Mouse (Mus musculus) ES-Bruce4 (cell line): ENCODE results near the gene Cryl1. TPM values are rescaled to one million over a fixed set of nuclear protein-coding genes. Genes with fewer than 3 reads are reported as not detected.

Source experiments
- H3K27ac ChIP-seq: 2 replicates; pipeline ENCODE4 v1.5.1; 2012; ENCODE audit warnings: low read length, inconsistent platforms; ENCODE audit not compliant: insufficient read depth
- H3K27me3 ChIP-seq: 2 replicates; pipeline ENCODE4 v1.6.1; 2012; ENCODE audit warnings: mild to moderate bottlenecking, low read length, inconsistent platforms; ENCODE audit not compliant: control insufficient read depth, poor library complexity, insufficient read depth, severe bottlenecking
- H3K36me3 ChIP-seq: 2 replicates; pipeline ENCODE4 v1.6.1; 2012; ENCODE audit warnings: inconsistent platforms, mild to moderate bottlenecking, low read length, moderate library complexity; ENCODE audit not compliant: control insufficient read depth, poor library complexity, insufficient read depth, severe bottlenecking
- H3K4me1 ChIP-seq: one replicate; pipeline ENCODE4 v1.8.1; 2011; ENCODE audit warnings: low read length; ENCODE audit not compliant: control insufficient read depth, insufficient read depth
- H3K4me3 ChIP-seq: 2 replicates; pipeline ENCODE4 v1.5.1; 2011; ENCODE audit warnings: low read depth, mild to moderate bottlenecking, low read length
- H3K9ac ChIP-seq: 2 replicates; pipeline ENCODE4 v1.6.1; 2012; ENCODE audit warnings: low read depth, mild to moderate bottlenecking, inconsistent platforms; ENCODE audit not compliant: poor library complexity, severe bottlenecking
- H3K9me3 ChIP-seq: replicated peaks from 2 replicates; pipeline ENCODE4 v1.6.1; 2012; ENCODE audit warnings: mild to moderate bottlenecking, low read length, inconsistent platforms; ENCODE audit not compliant: control insufficient read depth, poor library complexity, insufficient read depth, severe bottlenecking
- CTCF ChIP-seq: IDR thresholded peaks from one replicate; pipeline ENCODE4 v1.8.1; 2011; ENCODE audit warnings: low read depth, low read length
- EP300 ChIP-seq: IDR thresholded peaks from 2 replicates; pipeline ENCODE4 v1.6.1; 2011; ENCODE audit warnings: low read depth, low read length; ENCODE audit not compliant: insufficient read depth
- POLR2A ChIP-seq: IDR thresholded peaks from one replicate; pipeline ENCODE4 v1.8.1; 2011; ENCODE audit warnings: low read length; ENCODE audit not compliant: insufficient read depth
- polyA plus RNA-seq: library from polyadenylated mRNA; stranded (reverse); fragments of >200 nt; gene quantifications from 2 replicates; pipeline ENCODE4 v1.2.4, GENCODE M21; 2011; ENCODE audit warnings: low read depth; ENCODE audit not compliant: missing spikeins, insufficient read depth, insufficient read length

Cryl1 gene
- polyA plus RNA-seq, 1 experiment: 10.5 TPM

DNA sequence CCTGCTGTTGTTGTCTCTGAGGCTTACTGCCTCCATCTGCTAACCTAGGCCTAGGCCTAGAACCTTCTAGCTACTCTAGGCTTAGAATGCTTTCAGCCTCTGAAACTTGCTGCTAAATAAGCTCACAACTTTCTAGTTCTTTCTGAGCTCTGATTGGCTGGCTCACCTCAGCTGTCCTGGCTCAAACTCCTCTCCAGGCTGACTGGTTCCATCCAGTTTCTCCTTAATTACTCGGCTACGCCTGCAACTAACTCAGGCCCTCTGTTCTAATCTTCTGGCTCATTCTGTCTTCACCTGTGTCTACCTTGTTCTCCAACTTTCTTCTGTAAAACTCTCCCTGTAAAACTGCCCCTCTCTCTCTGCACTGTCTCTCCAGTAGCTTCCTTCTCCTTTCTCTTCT lies 2.9 kb downstream of the Cryl1 start:
- H3K4me3 ChIP-seq: no peak overlapping the region
- no peaks in the 10 kb centered on the region for H3K4me1 ChIP-seq
- no peak overlapping the region for H3K9ac ChIP-seq
- no peaks in the 10 kb centered on the region; the same call in 1 of the 2 replicates for H3K27me3 ChIP-seq
- TF ChIP-seq EP300: no peak
- TF ChIP-seq POLR2A: no peak
- TF ChIP-seq CTCF: no peak
- no peak overlapping the region for H3K27ac ChIP-seq
- no peaks in the 10 kb centered on the region for H3K9me3 ChIP-seq
- H3K36me3 ChIP-seq: no peaks in the 10 kb centered on the region

DNA sequence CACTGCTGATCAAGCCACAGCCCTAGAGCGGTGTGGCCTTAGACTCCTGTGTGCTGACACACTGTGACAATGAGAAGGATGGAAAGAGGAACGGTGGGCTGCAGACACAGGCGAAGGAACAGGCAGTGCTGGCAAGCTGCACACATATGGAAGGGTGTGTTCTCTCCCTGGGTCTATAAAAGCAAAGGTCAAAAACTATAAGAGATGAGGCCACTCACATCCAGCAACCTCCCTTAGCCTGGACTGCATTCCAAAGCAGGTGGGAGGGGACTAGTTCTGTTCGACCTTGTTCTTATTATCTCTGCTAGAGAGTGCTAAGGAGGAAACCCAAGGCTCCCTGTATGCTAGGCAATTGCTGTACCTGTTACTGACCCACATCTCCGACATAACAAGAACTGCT lies 6.1 kb downstream of the Cryl1 start:
- no peaks in the 10 kb centered on the region for H3K4me1 ChIP-seq
- no peaks in the 10 kb centered on the region for H3K9me3 ChIP-seq
- H3K9ac ChIP-seq: no peak overlapping the region
- no peak overlapping the region for H3K27ac ChIP-seq
- no peaks in the 10 kb centered on the region for H3K27me3 ChIP-seq
- H3K4me3 ChIP-seq: no peak overlapping the region
- no peaks in the 10 kb centered on the region for H3K36me3 ChIP-seq
- TF ChIP-seq CTCF (no peak), EP300 (no peak), POLR2A (no peak)

DNA sequence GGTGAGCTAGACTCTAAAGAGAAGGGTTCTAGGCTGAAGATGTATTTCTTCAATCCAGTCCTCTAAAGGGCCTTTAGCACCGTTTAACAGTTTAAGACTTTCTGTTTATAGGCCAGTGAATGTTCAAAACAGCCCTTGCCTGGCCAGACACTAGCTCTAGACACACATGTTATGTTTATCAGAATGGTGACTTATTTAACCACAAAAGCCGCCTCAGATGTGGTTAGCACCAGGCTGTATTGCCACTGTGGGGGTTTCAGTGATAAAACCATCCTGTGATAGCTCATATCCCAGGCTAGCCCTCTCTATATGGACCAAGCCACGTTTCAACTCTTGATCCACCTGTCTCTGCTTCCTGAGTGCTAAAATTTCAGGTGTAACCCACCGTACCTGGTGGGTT lies 6.7 kb downstream of the Cryl1 start:
- no peaks in the 10 kb centered on the region for H3K36me3 ChIP-seq
- no peak overlapping the region for H3K4me3 ChIP-seq
- no peak overlapping the region for H3K27ac ChIP-seq
- H3K27me3 ChIP-seq: no peaks in the 10 kb centered on the region
- H3K9ac ChIP-seq: no peak overlapping the region
- H3K9me3 ChIP-seq: no peaks in the 10 kb centered on the region
- TF ChIP-seq EP300 (no peak), POLR2A (no peak), CTCF (no peak)
- H3K4me1 ChIP-seq: no peaks in the 10 kb centered on the region

- no peaks in the 10 kb centered on the region for H3K9me3 ChIP-seq
- H3K9ac ChIP-seq: no peak overlapping the region
- H3K4me1 ChIP-seq: no peaks in the 10 kb centered on the region
- H3K27ac ChIP-seq: no peak overlapping the region
- no peak for TF ChIP-seq POLR2A
- no peak for TF ChIP-seq CTCF
- no peak for TF ChIP-seq EP300
- H3K36me3 ChIP-seq: no peaks in the 10 kb centered on the region
- H3K4me3 ChIP-seq: no peak overlapping the region
- no peaks in the 10 kb centered on the region for H3K27me3 ChIP-seq
Observed at GRCm38 (mm10) chr14:57386758-57387561, 11.4 kb downstream of the Cryl1 start.

- Histone ChIP-seq H3K4me3 (no peak overlapping the region), H3K36me3 (no peaks in the 10 kb centered on the region), H3K4me1 (no peaks in the 10 kb centered on the region), H3K27ac (no peak overlapping the region), H3K9ac (no peak overlapping the region), H3K9me3 (no peaks in the 10 kb centered on the region), H3K27me3 (no peaks in the 10 kb centered on the region)
- TF ChIP-seq POLR2A (no peak), EP300 (no peak), CTCF (no peak)
Observed at GRCm38 (mm10) chr14:57385667-57386066, 12.7 kb downstream of the Cryl1 start.

DNA sequence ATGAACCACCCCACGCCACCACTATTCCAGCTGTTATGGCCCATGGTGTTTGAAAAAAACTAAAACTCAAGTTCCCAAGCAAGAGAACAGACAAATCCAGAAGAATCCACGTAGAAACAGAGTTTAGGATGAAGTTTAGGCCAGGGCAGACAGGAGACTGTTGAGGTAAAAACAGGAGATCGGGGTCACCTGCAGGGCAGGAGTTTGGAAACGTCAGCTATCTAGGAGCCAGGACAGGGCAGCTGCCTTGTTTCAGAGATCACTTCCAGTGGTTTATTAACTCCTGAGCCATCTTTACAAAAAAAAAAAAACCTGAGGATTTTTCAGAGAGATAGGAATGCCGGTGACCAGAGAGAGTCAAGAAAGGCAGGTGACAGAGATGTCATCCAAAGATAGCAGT lies 20.8 kb downstream of the Cryl1 start:
- TF ChIP-seq EP300: no peak
- TF ChIP-seq CTCF: no peak
- TF ChIP-seq POLR2A: no peak
- Histone ChIP-seq H3K4me3 (no peak overlapping the region), H3K9me3 (no peaks in the 10 kb centered on the region), H3K27ac (no peak overlapping the region), H3K9ac (no peak overlapping the region), H3K27me3 (no peaks in the 10 kb centered on the region), H3K36me3 (no peaks in the 10 kb centered on the region), H3K4me1 (no peaks in the 10 kb centered on the region)
